Mouse (Mus musculus): ENCODE data around the gene Mvp. TPM values are rescaled to one million over a fixed set of nuclear protein-coding genes. Genes with fewer than 3 reads are reported as not detected.

The Mvp gene
- polyA plus RNA-seq, 1 experiment: 72.4 TPM

DNA sequence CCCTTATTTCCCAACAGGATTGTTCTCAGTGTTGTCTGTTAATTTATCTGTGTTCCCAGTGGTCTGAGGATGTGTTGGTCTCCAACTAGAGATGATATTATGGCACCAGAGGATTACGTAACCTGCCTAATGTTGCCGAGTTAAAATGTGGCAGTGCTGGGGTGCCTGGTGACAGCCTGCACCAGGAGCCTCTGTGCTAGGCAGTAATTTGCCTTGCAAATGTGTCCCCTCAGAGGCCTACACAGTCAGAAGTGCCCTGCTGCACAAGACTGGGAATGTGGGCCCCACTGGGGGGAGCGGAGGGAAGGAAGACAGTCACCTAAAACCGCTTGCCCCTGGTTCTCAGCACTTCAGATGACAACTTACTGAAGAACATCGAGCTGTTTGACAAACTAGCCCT, 72.6 kb downstream of the Mvp start:
- Histone ChIP-seq H3K36me3 (replicated peaks; ENCODE audit: low read length) (peaks cover 90% of the 10 kb centered on the region), H3K4me1 (peaks cover 23% of the 10 kb centered on the region), H3K4me3 (replicated peaks) (no peak overlapping the region), H3K9me3 (no peaks in the 10 kb centered on the region), H3K27me3 (replicated peaks) (no peaks in the 10 kb centered on the region)
- no peak for TF ChIP-seq FLI1 (IDR thresholded peaks at IDR 0.05; ENCODE audit: low read length)
- no peak for TF ChIP-seq GATA1 (IDR thresholded peaks at IDR 0.05; ENCODE audit: borderline replicate concordance, low read length)

GRCm38 (mm10) chr7:126941171-126941570, 73.2 kb downstream of the Mvp start:
- no peak for TF ChIP-seq FLI1 (IDR thresholded peaks at IDR 0.05; ENCODE audit: low read length)
- no peak for TF ChIP-seq GATA1 (IDR thresholded peaks at IDR 0.05; ENCODE audit: borderline replicate concordance, low read length)
- Histone ChIP-seq H3K27me3 (replicated peaks) (no peaks in the 10 kb centered on the region), H3K4me3 (replicated peaks) (peak overlapping the region; percentile 1), H3K9me3 (no peaks in the 10 kb centered on the region), H3K4me1 (peaks cover 23% of the 10 kb centered on the region), H3K36me3 (replicated peaks; ENCODE audit: low read length) (peaks cover 90% of the 10 kb centered on the region)

Other genes with a start within 250 kb of the Mvp start
- 3.4 TPM in 1 of 2 replicates, not detected in the other for gene Gdpd3, start 248.3 kb downstream of the Mvp start, polyA plus RNA-seq (2012; ENCODE audit: insufficient read depth, low replicate concordance)
- gene Ypel3, start 237.7 kb downstream of the Mvp start, polyA plus RNA-seq (2012; ENCODE audit: insufficient read depth, low replicate concordance): 284 and 689 TPM in 2 replicates
- gene Tbx6, start 233.1 kb downstream of the Mvp start, polyA plus RNA-seq (2012; ENCODE audit: insufficient read depth, low replicate concordance): 3.0 and 15.0 TPM in 2 replicates
- gene Ppp4c, start 222.1 kb downstream of the Mvp start, polyA plus RNA-seq (2012; ENCODE audit: insufficient read depth, low replicate concordance): 46.3 and 115 TPM in 2 replicates
- 13.5 and 29.3 TPM in 2 replicates for gene Fam57b, start 217.0 kb downstream of the Mvp start, polyA plus RNA-seq (2012; ENCODE audit: insufficient read depth, low replicate concordance)
- not detected in 2 replicates for gene 4930451I11Rik, start 183.0 kb downstream of the Mvp start, polyA plus RNA-seq (2012; ENCODE audit: insufficient read depth, low replicate concordance)
- 1.3 TPM in 1 of 2 replicates, not detected in the other for gene Doc2a, start 167.2 kb downstream of the Mvp start, polyA plus RNA-seq (2012; ENCODE audit: insufficient read depth, low replicate concordance)
- gene Hirip3, start 152.6 kb downstream of the Mvp start, polyA plus RNA-seq (2012; ENCODE audit: insufficient read depth, low replicate concordance): 9.3 and 60.8 TPM in 2 replicates
- 823 and 1,411 TPM in 2 replicates for gene Ino80e, start 152.2 kb downstream of the Mvp start, polyA plus RNA-seq (2012; ENCODE audit: insufficient read depth, low replicate concordance)
- 159 and 479 TPM in 2 replicates for gene Taok2, start 129.9 kb downstream of the Mvp start, polyA plus RNA-seq (2012; ENCODE audit: insufficient read depth, low replicate concordance)
- gene Tmem219, start 91.7 kb downstream of the Mvp start, polyA plus RNA-seq (2012; ENCODE audit: insufficient read depth, low replicate concordance): 50.9 TPM in 2 replicates
- 26.4 and 59.2 TPM in 2 replicates for gene Kctd13, start 85.7 kb downstream of the Mvp start, polyA plus RNA-seq (2012; ENCODE audit: insufficient read depth, low replicate concordance)
- gene Asphd1, start 65.0 kb downstream of the Mvp start, polyA plus RNA-seq (2012; ENCODE audit: insufficient read depth, low replicate concordance): not detected in 2 replicates
- gene Sez6l2, start 64.1 kb downstream of the Mvp start, polyA plus RNA-seq (2012; ENCODE audit: insufficient read depth, low replicate concordance): 1.7 and 2.0 TPM in 2 replicates
- 105 and 211 TPM in 2 replicates for gene Cdipt, start 38.7 kb downstream of the Mvp start, polyA plus RNA-seq (2012; ENCODE audit: insufficient read depth, low replicate concordance)
- 1.8 TPM in 1 of 2 replicates, not detected in the other for gene Cdiptos, start 38.5 kb downstream of the Mvp start, polyA plus RNA-seq (2012; ENCODE audit: insufficient read depth, low replicate concordance)
- gene Pagr1b, start 1.9 kb upstream of the Mvp start, polyA plus RNA-seq (2012; ENCODE audit: insufficient read depth, low replicate concordance): 4.2 TPM in 1 of 2 replicates, not detected in the other
- gene Pagr1a, start 2.7 kb upstream of the Mvp start, polyA plus RNA-seq (2012; ENCODE audit: insufficient read depth, low replicate concordance): 15.8 and 94.8 TPM in 2 replicates
- 164 and 252 TPM in 2 replicates for gene Gm42742, start 6.5 kb upstream of the Mvp start, polyA plus RNA-seq (2012; ENCODE audit: insufficient read depth, low replicate concordance)
- 0.68 and 3.9 TPM in 2 replicates for gene Prrt2, start 6.6 kb upstream of the Mvp start, polyA plus RNA-seq (2012; ENCODE audit: insufficient read depth, low replicate concordance)
- gene Maz, start 12.4 kb upstream of the Mvp start, polyA plus RNA-seq (2012; ENCODE audit: insufficient read depth, low replicate concordance): 324 and 1,017 TPM in 2 replicates
- gene Kif22, start 27.9 kb upstream of the Mvp start, polyA plus RNA-seq (2012; ENCODE audit: insufficient read depth, low replicate concordance): 6.8 and 18.0 TPM in 2 replicates
- not detected in 2 replicates for gene Zg16, start 72.7 kb upstream of the Mvp start, polyA plus RNA-seq (2012; ENCODE audit: insufficient read depth, low replicate concordance)
- gene AI467606, start 76.7 kb upstream of the Mvp start, polyA plus RNA-seq (2012; ENCODE audit: insufficient read depth, low replicate concordance): 71.8 and 93.9 TPM in 2 replicates
- gene Qprt, start 107.6 kb upstream of the Mvp start, polyA plus RNA-seq (2012; ENCODE audit: insufficient read depth, low replicate concordance): not detected in 2 replicates
- gene Spn, start 123.2 kb upstream of the Mvp start, polyA plus RNA-seq (2012; ENCODE audit: insufficient read depth, low replicate concordance): 2.2 and 17.4 TPM in 2 replicates
- 13.5 and 43.5 TPM in 2 replicates for gene Cd2bp2, start 181.4 kb upstream of the Mvp start, polyA plus RNA-seq (2012; ENCODE audit: insufficient read depth, low replicate concordance)
- 83.3 and 137 TPM in 2 replicates for gene Tbc1d10b, start 193.8 kb upstream of the Mvp start, polyA plus RNA-seq (2012; ENCODE audit: insufficient read depth, low replicate concordance)
- 4.7 TPM in 1 of 2 replicates, not detected in the other for gene Mylpf, start 194.3 kb upstream of the Mvp start, polyA plus RNA-seq (2012; ENCODE audit: insufficient read depth, low replicate concordance)
- 10.8 and 17.3 TPM in 2 replicates for gene Zfp553, start 218.4 kb upstream of the Mvp start, polyA plus RNA-seq (2012; ENCODE audit: insufficient read depth, low replicate concordance)
- gene Sept1, start 218.5 kb upstream of the Mvp start, polyA plus RNA-seq (2012; ENCODE audit: insufficient read depth, low replicate concordance): 369 and 529 TPM in 2 replicates
- gene Zfp771, start 229.7 kb upstream of the Mvp start, polyA plus RNA-seq (2012; ENCODE audit: insufficient read depth, low replicate concordance): 85.4 and 270 TPM in 2 replicates
- gene Dctpp1, start 246.1 kb upstream of the Mvp start, polyA plus RNA-seq (2012; ENCODE audit: insufficient read depth, low replicate concordance): 65.3 and 143 TPM in 2 replicates